Mouse (Mus musculus) retina, postnatal 7 days (tissue): ENCODE measurements around the gene Socs1.

Source experiments
- DNase-seq: peaks from one replicate; pipeline ENCODE4 v3.0.0-alpha.2; 2012; ENCODE audit warnings: low read depth, low spot score

Socs1 gene

DNA sequence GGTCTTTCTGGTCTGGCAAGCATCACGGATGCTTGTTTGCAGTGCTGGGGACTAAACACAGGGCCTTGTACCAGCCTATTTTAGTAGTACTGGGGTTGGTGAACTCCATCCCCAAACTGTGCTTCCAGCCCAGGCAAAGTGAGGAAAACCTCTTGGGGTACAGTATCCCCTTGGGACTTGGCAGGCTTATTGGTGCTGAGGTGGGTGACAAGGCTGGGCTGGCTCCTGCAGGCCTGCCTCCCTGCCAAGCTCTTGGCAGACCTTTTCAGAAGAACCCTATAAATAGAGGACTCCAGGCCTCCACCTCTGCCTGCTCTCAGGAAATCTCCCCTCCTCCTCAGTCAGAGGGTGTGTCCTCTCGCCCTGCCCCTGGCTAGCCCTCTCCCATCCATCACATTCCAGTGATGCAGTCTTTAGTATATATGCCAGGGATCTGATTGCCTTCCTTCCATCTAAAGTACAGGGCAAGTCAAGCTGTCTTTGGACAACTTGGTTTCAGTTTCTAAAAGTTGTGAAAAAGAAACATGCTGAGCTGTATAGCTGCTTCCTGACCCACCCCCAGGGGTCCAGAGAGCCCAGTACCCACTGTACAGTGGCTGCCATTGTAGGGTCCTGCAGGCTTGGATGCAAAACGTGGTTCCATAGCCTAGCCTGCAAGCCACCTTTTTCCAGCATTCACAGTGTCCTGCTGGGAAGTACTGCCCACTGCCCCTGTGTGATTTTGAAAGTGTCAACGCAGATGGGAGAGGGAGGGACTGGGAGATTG is 1.6 kb upstream of the Socs1 start:
- no peak for DNase-seq

DNA sequence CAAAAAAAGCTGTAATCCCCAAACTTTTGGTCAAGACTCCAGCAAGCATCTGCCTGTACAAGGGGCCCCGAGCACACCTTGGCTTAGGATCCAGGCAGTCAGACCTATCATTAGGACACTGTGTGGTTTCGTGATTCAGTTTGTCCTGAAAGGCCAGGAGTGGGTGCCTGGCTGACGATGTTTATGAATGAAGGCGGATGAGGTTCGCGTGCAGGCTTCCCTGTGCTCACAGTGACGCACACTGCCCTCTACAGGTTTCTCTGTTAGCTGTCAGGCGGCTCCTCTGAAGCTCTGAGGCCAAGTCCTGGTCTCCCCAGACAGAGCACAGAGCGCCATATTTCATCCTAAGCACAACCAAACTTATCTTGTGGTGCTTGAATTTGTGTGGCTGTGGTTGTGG is 952 bp upstream of the Socs1 start:
- peak; percentile 76 for DNase-seq

DNA sequence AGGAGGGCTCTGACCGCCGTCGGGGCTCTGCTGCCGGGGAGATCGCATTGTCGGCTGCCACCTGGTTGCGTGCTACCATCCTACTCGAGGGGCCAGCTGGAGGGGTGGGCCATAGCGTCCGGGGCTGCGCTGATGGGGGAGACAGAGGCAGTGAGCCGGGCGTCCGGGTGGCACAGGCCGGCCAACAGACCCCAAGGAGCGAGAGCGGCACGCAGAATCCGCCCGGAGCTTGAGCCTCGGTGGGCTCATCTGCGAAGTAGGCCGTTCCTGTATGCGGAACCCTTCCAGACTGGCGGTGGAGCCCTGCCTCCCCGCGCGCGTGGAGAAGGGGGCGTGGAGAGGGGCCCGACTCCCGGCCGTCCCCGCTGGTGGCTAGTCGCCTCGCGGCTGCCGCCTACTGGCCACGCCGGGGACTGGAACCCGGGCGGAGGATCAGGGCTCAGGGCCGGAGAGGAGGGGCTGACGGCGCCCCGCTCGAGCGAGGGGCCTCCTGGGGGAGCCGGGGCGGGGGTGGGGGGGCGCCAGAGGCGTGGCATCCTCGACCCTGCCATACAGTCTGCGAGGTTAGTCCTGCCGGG is 454 bp downstream of the Socs1 start:
- peak; percentile 86 for DNase-seq

DNA sequence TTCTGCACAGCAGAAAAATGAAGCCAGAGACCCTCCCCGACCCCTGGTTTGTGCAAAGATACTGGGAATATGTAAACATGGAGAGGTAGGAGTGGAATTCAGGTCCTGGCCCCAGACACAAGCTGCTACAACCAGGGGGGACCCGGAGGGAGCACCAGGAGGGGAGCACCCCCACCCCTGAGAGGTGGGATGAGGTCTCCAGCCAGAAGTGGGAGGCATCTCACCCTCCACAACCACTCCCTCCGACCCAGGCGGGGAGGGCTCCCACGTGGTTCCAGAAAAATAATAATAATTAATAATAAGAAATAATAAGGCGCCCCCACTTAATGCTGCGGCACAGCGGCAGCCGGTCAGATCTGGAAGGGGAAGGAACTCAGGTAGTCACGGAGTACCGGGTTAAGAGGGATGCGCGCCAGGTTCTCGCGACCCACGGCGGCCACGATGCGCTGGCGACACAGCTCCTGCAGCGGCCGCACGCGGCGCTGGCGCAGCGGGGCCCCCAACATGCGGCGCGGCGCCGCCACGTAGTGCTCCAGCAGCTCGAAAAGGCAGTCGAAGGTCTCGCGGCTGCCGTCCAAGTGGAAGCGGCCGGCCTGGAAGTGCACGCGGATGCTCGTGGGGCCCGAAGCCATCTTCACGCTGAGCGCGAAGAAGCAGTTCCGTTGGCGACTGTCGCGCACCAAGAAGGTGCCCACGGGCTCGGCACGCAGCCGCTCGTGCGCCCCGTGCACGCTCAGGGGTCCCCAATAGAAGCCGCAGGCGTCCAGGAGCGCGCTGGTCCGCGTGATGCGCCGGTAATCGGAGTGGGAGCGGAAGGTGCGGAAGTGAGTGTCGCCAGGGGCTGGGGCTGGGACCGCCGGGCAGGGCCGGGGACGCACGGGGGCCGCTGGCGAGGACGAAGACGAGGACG is 1.2 kb downstream of the Socs1 start:
- DNase-seq, result peak; percentile 27

DNA sequence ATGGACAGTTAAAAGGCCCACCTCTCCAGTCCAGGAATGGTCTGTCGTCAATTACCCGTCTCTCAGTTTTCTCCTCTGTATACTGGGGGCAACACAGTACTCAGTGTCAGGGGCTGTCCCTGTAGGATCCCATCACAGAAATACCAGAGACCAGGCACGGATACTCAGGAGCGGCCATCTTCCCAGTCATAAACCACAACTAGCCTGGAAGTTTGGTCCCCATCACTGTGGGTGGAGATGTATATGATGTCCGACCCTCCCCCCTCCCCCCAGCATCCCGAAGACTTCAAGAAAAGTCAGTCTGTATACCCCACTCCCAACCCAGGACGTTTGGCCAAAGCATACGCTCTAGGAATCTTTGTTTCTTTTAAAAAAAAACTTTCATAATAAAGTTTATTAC is 1.9 kb downstream of the Socs1 start:
- DNase-seq, result no peak

DNA sequence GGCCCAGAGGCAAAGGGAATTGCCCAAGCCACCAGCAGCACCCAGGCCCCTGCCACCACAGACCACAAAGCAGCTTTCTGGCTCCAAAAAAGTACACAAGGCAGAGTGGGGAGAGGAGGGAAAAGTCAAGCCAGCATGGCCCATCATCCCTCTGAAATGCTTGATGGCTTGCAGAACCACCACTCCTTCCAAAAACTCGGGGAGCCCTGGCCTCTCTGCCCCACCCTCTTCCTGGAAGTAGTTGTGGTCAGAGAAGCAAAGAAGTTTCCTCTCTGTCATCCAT is 2.2 kb downstream of the Socs1 start:
- no peak for DNase-seq

DNA sequence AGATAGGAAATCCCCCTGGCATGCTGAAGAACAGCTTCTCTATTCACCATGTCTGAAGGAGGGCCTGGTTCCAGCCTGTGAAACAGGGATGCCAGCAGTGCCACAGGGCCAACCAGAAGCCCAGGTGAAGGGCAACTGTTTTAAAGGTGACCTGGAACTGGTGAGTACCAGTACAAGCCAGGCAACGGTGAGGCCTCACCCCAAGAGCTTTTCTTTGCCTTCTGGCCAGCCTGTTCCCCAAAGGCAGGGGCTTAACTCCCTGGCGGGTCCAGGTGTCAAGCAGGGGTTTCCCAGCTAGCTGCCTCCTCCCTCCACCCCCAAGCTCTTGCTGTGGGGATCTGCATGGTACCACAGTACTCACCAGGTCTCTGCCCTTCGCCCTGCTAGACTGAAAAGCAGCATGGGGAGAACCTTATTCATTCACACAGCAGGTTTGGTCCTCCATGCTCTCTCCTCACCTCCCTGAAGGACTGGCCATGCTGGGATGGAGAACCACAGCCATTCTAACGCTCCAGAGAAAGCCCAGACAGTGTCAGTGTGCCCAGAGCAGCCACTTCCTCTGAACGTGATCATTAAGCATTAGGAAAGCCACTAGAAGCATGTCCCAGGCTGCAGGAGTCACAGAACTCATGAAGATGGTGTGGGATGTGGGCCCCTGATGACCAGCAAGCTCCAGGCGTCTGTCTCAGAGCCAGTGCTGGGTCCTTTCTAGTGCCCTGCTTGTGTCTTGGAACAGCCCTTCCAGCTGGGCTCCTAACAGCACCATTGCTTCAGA is 2.8 kb downstream of the Socs1 start:
- DNase-seq, result no peak

DNA sequence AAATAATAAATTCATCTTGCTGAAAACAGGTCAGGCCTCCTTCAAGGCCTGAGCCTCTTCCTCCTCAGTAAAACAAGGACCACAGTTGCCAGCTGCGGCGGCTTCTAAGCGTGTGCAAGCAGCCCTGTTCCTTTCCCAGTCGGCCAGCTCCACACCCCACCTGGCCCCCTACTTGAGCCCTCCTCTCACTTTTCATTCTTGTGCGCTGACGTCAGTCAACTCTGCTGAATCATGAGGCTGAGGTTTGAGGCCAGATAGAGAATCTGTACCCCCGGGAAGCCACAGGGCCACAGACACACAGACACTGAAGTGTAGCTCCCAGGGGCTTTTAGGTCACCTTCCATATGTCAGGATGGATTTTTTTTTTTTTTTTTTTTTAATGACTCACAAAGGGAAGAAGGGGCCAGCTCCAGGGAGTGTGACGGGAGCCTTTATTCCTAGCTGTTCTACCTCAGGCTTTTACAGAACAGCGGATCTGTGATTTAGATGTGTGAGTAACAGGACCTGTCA is 3.4 kb downstream of the Socs1 start:
- no peak for DNase-seq

DNA sequence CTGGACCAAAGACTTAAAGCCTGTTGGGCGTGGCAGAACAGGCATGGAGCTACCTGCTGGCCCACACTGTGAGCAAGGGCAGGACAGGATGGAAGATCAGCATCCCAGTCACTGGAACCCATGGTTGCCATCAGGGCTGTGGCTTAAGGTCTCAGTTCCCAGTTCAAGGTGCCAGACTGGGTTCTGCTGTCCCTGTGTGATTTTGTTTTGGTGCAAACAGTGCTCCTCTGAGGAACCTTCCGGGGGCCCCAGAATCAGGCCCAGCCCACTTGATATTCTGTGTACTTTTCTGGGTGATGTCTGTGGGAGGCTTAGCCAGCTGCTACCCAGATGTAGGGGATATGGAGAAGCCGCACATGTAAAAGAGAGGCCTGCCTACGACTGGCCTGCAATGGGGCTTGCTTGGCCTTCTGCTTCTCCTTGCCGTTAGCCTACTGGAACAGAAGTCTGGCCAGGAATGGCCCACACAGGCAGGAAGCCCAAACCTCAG is 4.7 kb downstream of the Socs1 start:
- no peak for DNase-seq

DNA sequence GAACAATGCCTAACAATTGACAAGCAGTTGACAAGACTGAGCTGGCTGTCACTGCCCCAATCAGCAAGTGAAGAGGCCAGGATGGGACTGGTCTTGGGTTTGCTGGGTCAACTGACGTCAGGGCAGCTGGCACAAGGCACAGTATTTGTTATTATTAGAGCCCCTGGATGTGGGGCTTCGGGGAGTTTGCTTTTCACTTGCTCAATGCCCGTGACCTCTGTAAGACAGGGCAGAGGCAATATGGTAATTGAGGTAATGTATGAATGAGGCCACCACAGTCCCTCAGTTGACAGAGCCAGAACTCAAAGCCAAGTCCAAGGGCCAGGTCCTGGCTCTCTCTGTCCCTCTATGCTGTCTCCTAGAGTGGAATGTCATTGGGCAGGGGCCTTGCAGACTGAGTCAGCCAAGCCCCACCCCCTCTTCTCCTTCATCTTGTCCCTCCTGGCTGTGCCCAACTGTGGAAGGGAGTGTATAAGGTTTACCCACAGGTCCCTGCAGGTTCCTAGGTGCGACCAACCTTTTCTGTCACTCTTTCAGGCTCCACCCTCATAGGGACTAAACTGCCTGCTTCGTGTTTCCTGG is 7.7 kb downstream of the Socs1 start:
- DNase-seq, result no peak

DNA sequence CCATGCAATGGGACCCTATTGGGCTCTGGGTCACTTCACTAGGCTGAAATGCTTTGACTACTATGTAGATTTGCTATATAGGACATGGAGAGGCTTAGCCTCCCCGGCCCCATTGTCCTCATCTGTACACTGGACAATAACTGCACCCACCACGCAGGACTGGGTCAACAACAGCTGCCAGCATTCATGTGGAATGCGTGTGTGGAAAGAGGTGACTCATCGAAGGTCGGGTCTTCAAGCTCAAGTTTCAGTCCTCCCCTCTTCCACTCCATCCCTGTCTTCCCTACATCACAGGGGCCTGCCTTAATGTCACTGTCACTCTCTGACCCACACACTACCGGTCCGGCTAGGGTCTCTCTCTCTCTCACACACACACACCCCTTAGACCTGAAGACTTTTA is 9.0 kb downstream of the Socs1 start:
- no peak for DNase-seq

DNA sequence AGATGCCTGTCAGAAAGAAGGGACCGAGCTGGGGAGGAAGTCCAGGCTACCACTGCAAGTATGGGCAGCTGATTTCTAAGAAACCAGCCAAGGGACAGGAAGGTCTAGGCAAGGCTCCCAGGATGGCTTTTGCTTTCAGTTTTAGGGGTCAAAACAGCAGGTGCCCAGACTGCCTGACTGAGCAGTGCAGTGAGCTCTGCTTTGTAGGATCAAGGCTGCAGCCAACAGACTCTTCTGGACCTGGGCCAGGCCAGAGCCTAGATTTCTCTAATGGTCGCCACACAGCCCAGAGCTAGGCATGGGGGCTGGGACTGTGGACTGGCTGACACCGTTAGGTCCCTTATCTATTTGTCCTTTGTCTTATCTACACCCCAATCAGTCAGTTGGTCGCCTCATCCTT is 10.6 kb downstream of the Socs1 start:
- no peak for DNase-seq

DNA sequence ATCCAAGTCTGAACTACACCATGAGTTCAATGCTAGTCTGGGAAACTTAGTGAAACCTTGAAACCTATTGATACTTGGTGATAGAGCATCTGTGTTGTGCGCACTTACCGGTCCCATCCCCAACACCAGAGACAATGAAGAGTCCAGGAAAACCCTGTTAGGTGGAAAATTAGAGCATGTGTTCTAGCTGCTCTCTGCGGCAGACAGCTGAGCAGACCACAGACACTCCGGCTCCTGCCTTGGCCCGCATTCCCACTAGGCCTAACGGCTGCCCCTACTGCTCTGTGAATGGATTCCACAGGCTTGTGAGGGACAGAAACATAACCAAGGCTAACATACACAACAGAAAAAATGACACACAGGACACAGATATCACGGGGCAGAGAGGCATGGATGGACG is 11.8 kb downstream of the Socs1 start:
- no peak for DNase-seq

DNA sequence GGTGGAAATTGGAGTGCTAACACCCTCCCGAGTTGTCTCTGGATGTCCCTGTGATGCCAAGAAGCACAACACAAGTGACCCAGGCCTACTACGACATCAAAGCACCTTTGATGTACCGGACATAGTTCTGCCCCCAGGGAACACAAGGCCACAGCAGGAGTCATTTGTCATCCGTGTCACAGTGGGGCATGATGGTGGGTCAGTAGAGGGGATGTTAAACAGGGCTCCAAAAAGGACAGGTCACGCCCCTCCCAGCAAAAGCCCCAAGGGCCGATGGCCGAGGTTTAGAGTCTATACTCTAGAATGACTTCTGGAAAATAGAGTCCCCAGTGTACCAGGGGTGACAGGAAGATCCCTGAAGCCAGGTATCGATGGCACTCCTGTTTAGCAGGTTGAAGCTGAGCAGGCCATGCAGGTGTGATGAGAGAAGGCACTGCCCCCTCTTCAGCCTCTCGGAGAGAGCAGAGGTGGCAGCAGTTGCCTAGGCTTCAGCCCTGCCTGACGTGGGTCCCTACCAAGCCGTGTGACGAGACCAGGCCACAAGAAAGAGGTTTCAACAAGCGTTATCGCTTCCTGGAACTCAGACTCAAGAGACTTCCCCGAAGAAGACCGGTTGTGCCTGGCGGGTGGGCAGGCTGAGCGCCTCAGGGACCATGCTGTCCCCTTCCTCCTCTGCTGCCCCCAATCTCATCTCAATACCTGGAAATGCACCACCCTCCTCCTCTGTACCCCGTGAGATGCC is 13.4 kb downstream of the Socs1 start:
- DNase-seq, result no peak

DNA sequence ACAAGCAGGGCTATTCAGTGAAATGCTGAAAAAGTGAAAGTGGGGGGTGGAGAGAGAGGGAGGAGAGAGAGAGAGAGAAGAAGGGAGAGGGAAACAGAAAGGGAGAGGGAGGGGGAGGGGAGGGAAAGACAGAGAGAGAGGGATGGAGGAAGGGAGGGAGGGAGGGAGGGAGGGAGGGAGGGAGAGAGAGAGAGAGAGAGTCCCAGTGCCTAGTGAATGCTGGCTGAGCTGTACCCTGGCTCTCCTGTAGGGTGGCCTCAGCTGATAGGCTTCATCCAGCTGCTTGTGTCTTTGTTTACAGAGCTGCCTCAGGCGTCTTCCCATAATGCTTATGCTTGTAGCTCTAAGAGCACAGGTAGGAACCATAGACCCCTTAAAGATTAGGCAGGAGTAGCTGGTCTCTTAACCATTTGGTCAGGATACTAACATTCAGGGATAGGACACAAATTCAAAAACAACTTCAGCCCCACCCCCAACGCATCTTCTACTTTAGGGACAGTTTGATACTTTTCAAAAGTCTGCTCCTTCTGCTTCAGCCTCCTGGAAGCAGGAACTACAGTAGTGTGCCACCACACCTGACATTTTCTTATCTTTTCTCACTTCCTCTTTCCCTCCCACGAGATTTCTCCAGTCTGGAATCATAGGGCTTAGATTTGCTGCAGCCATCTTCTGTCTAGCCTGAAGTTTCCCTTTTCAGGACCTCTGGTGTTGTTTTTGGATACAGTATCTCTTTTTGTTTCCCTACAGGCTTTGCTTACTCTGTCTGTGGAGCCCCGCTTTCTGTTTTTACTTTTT is 14.6 kb downstream of the Socs1 start:
- no peak for DNase-seq

DNA sequence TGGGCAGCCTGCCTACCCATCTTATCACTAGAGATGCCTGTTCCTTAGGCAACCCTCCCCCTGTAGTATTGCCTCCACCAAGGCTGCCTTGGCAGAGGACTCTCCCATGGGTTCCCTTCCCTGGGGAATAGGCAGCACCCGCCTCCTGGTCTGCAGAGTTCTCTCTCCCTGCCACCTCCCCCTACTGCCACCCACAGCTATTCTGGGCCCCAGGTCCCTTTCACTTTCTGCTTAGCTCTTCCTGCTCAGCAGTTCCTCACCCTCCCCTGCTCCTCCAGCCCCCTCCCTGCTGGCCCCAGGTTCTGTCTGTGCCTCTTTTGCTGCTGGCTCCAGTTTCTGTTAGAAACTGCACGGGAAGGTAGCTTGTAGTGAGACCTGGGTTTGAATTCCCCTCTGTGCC is 15.7 kb downstream of the Socs1 start:
- DNase-seq, result no peak

DNA sequence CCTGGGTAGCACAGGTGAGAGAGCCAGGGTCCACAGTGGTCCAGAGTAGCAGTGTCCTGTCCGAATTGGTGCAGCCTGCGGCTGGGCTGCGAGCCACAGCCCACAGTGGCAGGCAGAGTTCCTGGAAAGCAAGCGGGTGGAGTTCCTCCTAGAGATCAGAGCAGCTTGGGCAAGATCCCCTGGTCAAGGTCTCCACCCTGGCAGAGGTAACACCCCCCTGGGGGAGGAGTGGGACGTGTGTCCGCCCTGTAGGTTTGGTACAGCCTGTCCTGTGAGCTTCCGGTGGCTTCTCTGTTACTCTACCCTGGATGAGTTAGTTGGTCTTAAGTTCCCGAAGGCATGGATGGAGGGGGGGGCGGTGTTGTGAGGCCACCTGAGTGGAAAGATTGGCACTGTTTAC is 16.5 kb downstream of the Socs1 start:
- no peak for DNase-seq

DNA sequence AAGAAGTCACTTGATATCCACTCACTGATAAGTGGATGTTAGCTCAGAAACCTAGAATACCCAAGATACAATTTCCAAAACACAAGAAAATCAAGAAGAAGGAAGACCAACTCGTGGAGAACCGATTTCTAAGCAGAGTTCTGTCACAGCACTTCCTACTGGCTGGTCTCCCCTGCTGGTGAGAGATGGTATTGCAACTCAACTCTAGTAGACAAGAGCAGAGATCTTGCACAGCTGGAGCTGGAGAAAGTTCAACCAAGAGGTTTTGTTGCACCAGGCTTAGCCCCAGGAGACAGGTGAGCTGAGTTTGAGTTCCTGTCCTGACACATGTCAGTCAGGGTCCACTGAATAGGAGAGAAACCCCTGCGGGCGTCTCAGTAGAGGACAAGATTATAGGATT is 18.2 kb downstream of the Socs1 start:
- peak; percentile 43 for DNase-seq

DNA sequence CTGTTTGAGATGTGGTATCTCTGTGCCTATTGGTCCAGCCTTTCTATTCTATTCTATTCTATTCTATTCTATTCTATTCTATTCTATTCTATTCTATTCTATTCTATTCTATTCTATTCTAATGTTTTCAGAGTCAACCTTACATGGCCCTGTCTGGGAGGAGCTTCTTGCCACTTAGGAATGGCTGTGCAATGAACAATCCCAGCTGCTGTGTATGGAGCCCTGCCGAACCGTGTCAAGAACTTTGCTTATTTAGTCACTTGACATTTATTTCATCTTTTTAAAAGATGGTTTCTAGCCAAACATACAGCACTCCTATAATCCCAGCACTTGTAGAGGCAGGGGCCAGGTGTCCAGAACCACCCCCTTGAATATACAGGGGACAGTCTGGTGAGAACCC is 21.0 kb downstream of the Socs1 start:
- no peak for DNase-seq
